12 mouse cellular contexts compared by ENCODE assay signal in the genomic region with DNA sequence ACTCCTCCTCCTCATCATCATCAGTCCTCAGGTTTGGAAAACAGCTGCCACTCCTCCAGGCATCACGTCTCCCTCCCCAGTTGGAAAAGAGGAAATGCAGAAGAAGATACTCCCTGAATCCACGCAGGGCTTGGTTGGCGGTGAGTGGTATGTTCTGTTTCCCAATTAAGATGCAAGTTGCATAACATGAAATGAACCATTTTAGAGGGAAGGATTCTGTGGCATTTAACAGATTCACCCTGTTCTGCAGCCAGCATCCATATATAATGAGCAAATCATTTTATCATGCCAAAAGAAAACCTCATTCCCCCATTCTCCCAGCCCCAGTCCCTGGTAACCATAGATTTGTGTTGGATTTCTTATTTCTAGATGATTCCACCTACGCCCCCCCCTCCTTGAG. TPM values are rescaled to one million over a fixed set of nuclear protein-coding genes. Genes with fewer than 3 reads are reported as not detected.
DNase-seq lines count a peak whose midpoint lies in the region.
"Had no signal": no experiment of that assay in that cellular context is flagged by ENCODE, and none has a peak within 500 bp of the region (broad histone marks: within the 10 kb centered on the region; RNA-seq: fewer than 3 reads in every experiment).

No protein-coding gene starts in this region.

- DNase-seq in left cerebral cortex, adult 11 months (ENCODE audit: low spot score) = peak; percentile 63
- DNase-seq in left cerebral cortex, postnatal 10 days (ENCODE audit: extremely low spot score in 1 of 2, low spot score in 2 of 2) = no peak
- DNase-seq in frontal cortex, postnatal 36 days (ENCODE audit: low spot score in 2 of 2) = peak; percentile 47 to 78
- peak; percentile 56 to 82 for DNase-seq in left cerebral cortex, postnatal 14 days (ENCODE audit: low spot score in 2 of 2)
- peak; percentile 43 to 72 for DNase-seq in right cerebral cortex, postnatal 36 days (ENCODE audit: low spot score in 2 of 2)
- DNase-seq in embryo, embryonic 11 days = no peak
- no peak for DNase-seq in adrenal gland, postnatal 4 days (ENCODE audit: low spot score in 2 of 2)
- DNase-seq: cerebellum, adult 9-10 months; heart, adult 11 months; heart, postnatal 36 days; kidney, postnatal 36 days; lung, postnatal 14 days had no signal

- intact Hi-C loops in left cerebral cortex, postnatal 10 days (cut with DNase I) = loop anchor here (5.0 kb wide), 1 partner anchor 43 kb away; no protein-coding TSS in a partner anchor
- intact Hi-C loops in left cerebral cortex, postnatal 14 days (cut with DNase I) = no loop called here

RNA-seq across cellular contexts. Expression of gene Cited4, which starts 5.9 kb away (rescaled TPM):
- total RNA-seq in left cerebral cortex, postnatal 10 days (2021) = 1 to 10 TPM; 7.0 to 9.0 TPM
- 10 to 100 TPM; 21.0 to 22.6 TPM for total RNA-seq in left cerebral cortex, postnatal 14 days (2021)
- 10 to 100 TPM in 1 of 2 experiments, 1 to 10 TPM in 1; 8.2 to 10.4 TPM for total RNA-seq in adrenal gland, postnatal 4 days (2021)

Comparison
In these comparisons a context has a peak if more than half of its experiments do, and no peak if none do; other contexts are left out.
1. DNase-seq: peak in left cerebral cortex, adult 11 months (single experiment), frontal cortex, postnatal 36 days (2 of 2), left cerebral cortex, postnatal 14 days (2 of 2) and right cerebral cortex, postnatal 36 days (2 of 2); none in left cerebral cortex, postnatal 10 days (0 of 2), embryo, embryonic 11 days (single experiment) and adrenal gland, postnatal 4 days (0 of 2).